Mouse (Mus musculus) kidney, embryonic 16.5 days (tissue): ENCODE measurements around the gene Cxcl13. TPM values are rescaled to one million over a fixed set of nuclear protein-coding genes. Genes with fewer than 3 reads are reported as not detected.
A peak's percentile ranks its signal among the peaks of the same experiment; 100 is the strongest.
"Not testable (repeated sequence)": the region's sequence is repeated elsewhere in the genome, so short reads cannot be mapped to it uniquely, and the experiment has no call there.

Source experiments
- ATAC-seq: fragments of 200-750 bp; cut with Nextera tagmentation; 2 replicates; pipeline ENCODE4 v1.8.0; 2017; ENCODE audit warnings: moderate TSS enrichment; ENCODE audit not compliant: low FRiP score, low TSS enrichment
- H3K27ac ChIP-seq: fragments of 300-500 bp; sonication (generic); 2 replicates; pipeline ENCODE4 v1.5.1; 2014; ENCODE audit warnings: low read length
- H3K27me3 ChIP-seq: fragments of 300-500 bp; sonication (generic); 2 replicates; pipeline ENCODE4 v1.6.1; 2014; ENCODE audit warnings: low read length, control low read depth, mixed read lengths; ENCODE audit not compliant: insufficient read depth
- H3K36me3 ChIP-seq: fragments of 300-500 bp; sonication (generic); 2 replicates; pipeline ENCODE4 v1.6.1; 2014; ENCODE audit warnings: low read length, control low read depth, mixed read lengths; ENCODE audit not compliant: insufficient read depth
- H3K4me1 ChIP-seq: fragments of 300-500 bp; sonication (generic); 2 replicates; pipeline ENCODE4 v1.6.1; 2014; ENCODE audit warnings: low read length, control low read depth, mixed read lengths; ENCODE audit not compliant: insufficient read depth
- H3K4me2 ChIP-seq: fragments of 300-500 bp; sonication (generic); replicated peaks from 2 replicates; pipeline ENCODE4 v1.6.1; 2014; ENCODE audit warnings: low read depth, low read length
- H3K4me3 ChIP-seq: fragments of 300-500 bp; sonication (generic); 2 replicates; pipeline ENCODE4 v1.5.1; 2014; ENCODE audit warnings: mild to moderate bottlenecking, low read length
- H3K9ac ChIP-seq: fragments of 300-500 bp; sonication (generic); replicated peaks from 2 replicates; pipeline ENCODE4 v1.6.1; 2014; ENCODE audit warnings: low read length
- H3K9me3 ChIP-seq: fragments of 300-500 bp; sonication (generic); 2 replicates; pipeline ENCODE4 v1.6.1; 2016; ENCODE audit warnings: low read length, control low read depth
- WGBS: fragments of 180-500 bp; shearing (Covaris S2); extraction: QIAGEN DNeasy Blood & Tissue Kit; methylation state at CpG from one replicate; pipeline ENCODE4 v1.1.7; 2014; 5-methylcytosine and 5-hydroxymethylcytosine counted together
- polyA plus RNA-seq: library from polyadenylated mRNA; unstranded; fragments of >200 nt; fragmentation: Nextera tagmentation; extraction: Ambion mirVana; gene quantifications from 2 replicates; pipeline ENCODE4 v1.2.1, GENCODE M21; 2015

Gene Cxcl13
- polyA plus RNA-seq, 1 experiment from 2014 or later, result 6.5 TPM

GRCm38 (mm10) chr5:95973806-95974205 lies 17.1 kb downstream of the Cxcl13 start:
- H3K4me2 ChIP-seq, result peak overlapping the region; percentile 44
- H3K27ac ChIP-seq, H3K9ac ChIP-seq, H3K27me3 ChIP-seq, H3K9me3 ChIP-seq, ATAC-seq, H3K36me3 ChIP-seq, H3K4me1 ChIP-seq: not testable (repeated sequence)
- H3K4me3 ChIP-seq, result peak overlapping the region; percentile 22
- WGBS, result 40% methylated on average over 30 of the region's 34 CpGs

GRCm38 (mm10) chr5:95976299-95976698 lies 19.5 kb downstream of the Cxcl13 start:
- WGBS, result 62% methylated on average over 1 of the region's 1 CpGs
- Histone ChIP-seq H3K4me2 (no peak overlapping the region), H3K36me3 (no peaks in the 10 kb centered on the region), H3K9me3 (no peaks in the 10 kb centered on the region), H3K4me1 (no peaks in the 10 kb centered on the region), H3K9ac (no peak overlapping the region), H3K27me3 (no peaks in the 10 kb centered on the region), H3K27ac (no peak overlapping the region), H3K4me3 (no peak overlapping the region)
- no peak for ATAC-seq

GRCm38 (mm10) chr5:95983797-95984486 lies 27.2 kb downstream of the Cxcl13 start:
- Histone ChIP-seq H3K9ac (no peak overlapping the region), H3K4me3 (no peak overlapping the region), H3K4me1 (no peaks in the 10 kb centered on the region), H3K36me3 (no peaks in the 10 kb centered on the region), H3K27me3 (no peaks in the 10 kb centered on the region), H3K9me3 (no peaks in the 10 kb centered on the region), H3K4me2 (no peak overlapping the region), H3K27ac (no peak overlapping the region)
- 20% methylated on average over 5 of the region's 5 CpGs for WGBS
- ATAC-seq, result peak; percentile 42; the same call in 1 of the 2 replicates

GRCm38 (mm10) chr5:95991339-95992292 lies 34.9 kb downstream of the Cxcl13 start:
- H3K4me1 ChIP-seq, result no peaks in the 10 kb centered on the region
- no peak overlapping the region for H3K9ac ChIP-seq
- H3K27me3 ChIP-seq, result no peaks in the 10 kb centered on the region
- H3K4me3 ChIP-seq, result no peak overlapping the region
- H3K27ac ChIP-seq, result no peak overlapping the region
- H3K36me3 ChIP-seq, result no peaks in the 10 kb centered on the region
- no peak overlapping the region for H3K4me2 ChIP-seq
- H3K9me3 ChIP-seq, result no peaks in the 10 kb centered on the region
- no peak for ATAC-seq
- WGBS, result 20% methylated on average over 12 of the region's 12 CpGs

- Histone ChIP-seq H3K36me3 (no peaks in the 10 kb centered on the region), H3K9ac (no peak overlapping the region), H3K27ac (no peak overlapping the region), H3K4me3 (no peak overlapping the region), H3K9me3 (no peaks in the 10 kb centered on the region), H3K4me1 (no peaks in the 10 kb centered on the region), H3K4me2 (no peak overlapping the region), H3K27me3 (no peaks in the 10 kb centered on the region)
- no peak for ATAC-seq
- 79% methylated on average over 3 of the region's 3 CpGs for WGBS
Observed at GRCm38 (mm10) chr5:95997276-95997675, 40.5 kb downstream of the Cxcl13 start.

- no peaks in the 10 kb centered on the region for H3K27me3 ChIP-seq
- no peaks in the 10 kb centered on the region for H3K36me3 ChIP-seq
- no peak for ATAC-seq
- no peaks in the 10 kb centered on the region for H3K9me3 ChIP-seq
- no peaks in the 10 kb centered on the region for H3K4me1 ChIP-seq
- H3K4me3 ChIP-seq, result no peak overlapping the region
- no peak overlapping the region for H3K9ac ChIP-seq
- no peak overlapping the region for H3K27ac ChIP-seq
- H3K4me2 ChIP-seq, result no peak overlapping the region
Observed at GRCm38 (mm10) chr5:96003348-96003747, 46.6 kb downstream of the Cxcl13 start.

- no peak overlapping the region for H3K4me2 ChIP-seq
- no peak overlapping the region for H3K27ac ChIP-seq
- H3K36me3 ChIP-seq, result no peaks in the 10 kb centered on the region
- H3K9ac ChIP-seq, result no peak overlapping the region
- no peaks in the 10 kb centered on the region for H3K27me3 ChIP-seq
- H3K4me3 ChIP-seq, result no peak overlapping the region
- WGBS, result 66% methylated on average over 7 of the region's 7 CpGs
- no peaks in the 10 kb centered on the region for H3K4me1 ChIP-seq
- ATAC-seq, result no peak
- H3K9me3 ChIP-seq, result no peaks in the 10 kb centered on the region
Observed at GRCm38 (mm10) chr5:96008274-96008842, 51.6 kb downstream of the Cxcl13 start.

- Histone ChIP-seq H3K4me1 (no peaks in the 10 kb centered on the region), H3K27ac (no peak overlapping the region), H3K9me3 (no peaks in the 10 kb centered on the region), H3K4me2 (no peak overlapping the region), H3K36me3 (no peaks in the 10 kb centered on the region), H3K9ac (no peak overlapping the region), H3K27me3 (no peaks in the 10 kb centered on the region), H3K4me3 (no peak overlapping the region)
- no peak for ATAC-seq
- 75% methylated on average over 1 of the region's 1 CpGs for WGBS
Observed at GRCm38 (mm10) chr5:96009076-96009475, 52.3 kb downstream of the Cxcl13 start.
